Mouse (Mus musculus) hematopoietic stem cell, adult 5-6 weeks (primary cell): ENCODE results near the gene Gm10188. TPM values are rescaled to one million over a fixed set of nuclear protein-coding genes. Genes with fewer than 3 reads are reported as not detected.
A peak's percentile ranks its signal among the peaks of the same experiment; 100 is the strongest.

Source experiments
- ATAC-seq, 2 experiments: fragments of 125-278 bp in 1 of 2; replicated peaks in 1 of 2; 2 replicates each; pipeline ENCODE4 v1.8.0; 2016 to 2017; ENCODE audit warnings: inconsistent platforms in 2 of 2, mild to moderate bottlenecking in 2 of 2, moderate number of reproducible peaks in 2 of 2, low read depth in 1 of 2, moderate TSS enrichment in 1 of 2; ENCODE audit not compliant: low FRiP score in 2 of 2, poor library complexity in 2 of 2, severe bottlenecking in 2 of 2, insufficient read depth in 1 of 2, low TSS enrichment in 1 of 2
- total RNA-seq: library from RNA; stranded (forward); fragments of 172-1452, 232-1000 nt; gene quantifications from 2 replicates; pipeline ENCODE4 v1.2.3, GENCODE M21; 2017

Gm10188 gene
- total RNA-seq, 1 experiment from 2014 or later = not detected

DNA sequence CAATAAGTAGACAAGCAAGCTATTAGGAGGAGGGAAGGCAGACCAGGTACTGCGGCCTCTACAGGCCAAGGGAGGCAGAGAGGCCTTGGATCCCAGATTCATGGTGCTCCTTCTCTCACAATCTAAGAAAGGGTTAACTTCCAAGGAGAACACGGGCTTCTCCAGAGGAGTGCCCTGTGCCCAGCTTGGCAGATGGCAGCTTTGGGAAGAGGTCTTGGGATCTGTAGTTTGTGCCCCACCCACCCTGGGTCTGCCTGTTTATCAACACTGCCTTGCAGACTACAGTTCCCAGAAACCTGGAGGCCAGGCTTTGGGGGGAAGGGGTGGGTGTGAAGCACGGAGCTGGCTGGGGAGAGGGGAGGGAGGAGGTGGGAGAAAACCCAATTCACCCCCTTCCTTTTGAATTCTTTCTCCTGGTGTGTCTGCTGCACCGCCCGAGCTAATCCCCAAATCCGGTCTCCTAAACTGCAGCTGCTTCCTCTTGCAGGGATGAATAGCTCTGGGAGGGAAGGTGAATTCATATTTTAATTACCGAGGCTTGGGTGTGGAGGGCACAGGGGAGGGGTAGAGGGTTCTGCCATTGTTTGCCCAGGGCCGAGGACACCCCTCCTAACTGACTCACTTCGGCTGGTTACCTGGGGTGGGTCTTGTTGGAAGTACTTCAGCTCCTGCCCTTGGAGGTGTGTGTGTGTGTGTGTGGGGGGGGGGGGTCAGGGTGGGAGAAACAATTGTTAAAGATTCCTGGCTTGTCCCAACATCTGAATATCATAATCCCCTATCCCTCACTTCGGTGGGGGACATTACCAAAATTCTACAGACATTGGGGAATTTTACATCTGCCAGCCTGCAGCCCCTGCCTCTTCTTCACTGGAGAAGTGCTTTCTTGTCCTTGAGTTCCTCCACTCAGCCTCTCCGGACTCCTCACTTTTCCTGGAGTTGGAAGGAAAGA is 28.7 kb downstream of the Gm10188 start:
- ATAC-seq = no peak

GRCm38 (mm10) chr1:132199934-132200333 is 29.6 kb downstream of the Gm10188 start:
- ATAC-seq = no peak

GRCm38 (mm10) chr1:132199244-132199643 is 30.3 kb downstream of the Gm10188 start:
- no peak for ATAC-seq

- no peak for ATAC-seq
Observed at GRCm38 (mm10) chr1:132198401-132199071, 31.0 kb downstream of the Gm10188 start.

- no peak for ATAC-seq
Observed at GRCm38 (mm10) chr1:132197666-132198065, 31.9 kb downstream of the Gm10188 start.

DNA sequence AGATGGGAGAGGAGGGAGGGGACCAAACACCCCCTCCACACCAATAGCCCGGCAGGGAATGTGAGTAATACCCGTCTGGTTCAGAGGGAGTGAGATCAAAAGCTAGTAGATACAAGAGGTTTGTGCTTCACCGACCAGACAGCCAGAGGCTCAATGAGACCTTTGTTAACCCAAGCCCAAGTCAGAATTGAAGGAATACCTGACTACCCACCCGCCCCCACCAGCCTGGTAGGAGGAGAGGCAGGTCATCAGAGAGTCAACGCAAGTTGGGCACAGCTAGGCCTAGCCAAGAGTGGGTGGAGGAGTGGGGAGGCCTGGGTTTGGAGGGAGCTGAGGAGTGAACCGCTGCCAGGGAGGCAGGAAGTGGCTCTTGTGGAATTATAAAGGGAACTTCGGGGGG is 33.2 kb downstream of the Gm10188 start:
- ATAC-seq = no peak

DNA sequence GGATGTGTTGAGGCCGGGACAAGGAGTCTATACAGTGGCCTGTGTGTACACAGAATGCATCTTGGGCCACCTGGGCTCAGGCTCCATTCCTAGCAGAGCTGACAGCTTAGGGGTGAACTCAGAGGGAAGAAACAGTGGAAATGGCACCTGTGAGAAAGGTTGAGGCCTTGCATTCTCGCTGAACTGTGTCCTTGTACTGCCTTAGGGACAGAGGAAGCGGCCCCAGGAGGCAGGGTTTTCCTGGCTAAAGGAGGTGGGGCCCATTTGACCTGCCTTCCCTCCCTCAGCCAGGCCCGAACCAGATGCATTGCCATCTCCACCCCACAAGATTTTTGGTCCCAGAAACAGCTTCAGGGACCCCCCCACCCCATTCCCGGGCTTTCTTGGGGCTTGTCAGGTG is 33.9 kb downstream of the Gm10188 start:
- no peak for ATAC-seq

DNA sequence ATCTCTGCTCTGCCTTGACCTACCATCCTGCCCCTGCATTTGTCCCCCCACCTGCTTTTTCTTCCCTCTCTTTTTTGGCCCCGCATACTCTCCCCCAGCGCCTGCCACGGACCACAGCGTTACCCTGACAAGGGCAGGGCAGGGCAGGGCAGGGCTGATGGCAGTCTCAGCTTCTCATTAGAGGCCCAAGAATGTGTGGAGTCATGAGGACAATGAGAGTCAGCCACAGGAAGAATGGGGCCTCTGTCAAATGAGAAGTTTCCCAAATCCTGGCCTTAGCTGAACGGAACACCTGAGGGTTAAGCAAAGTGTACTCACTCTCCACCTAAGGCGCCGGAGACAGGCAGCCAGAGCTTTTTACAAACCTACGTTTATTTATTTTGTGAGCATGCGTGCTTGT is 34.5 kb downstream of the Gm10188 start:
- ATAC-seq = no peak

DNA sequence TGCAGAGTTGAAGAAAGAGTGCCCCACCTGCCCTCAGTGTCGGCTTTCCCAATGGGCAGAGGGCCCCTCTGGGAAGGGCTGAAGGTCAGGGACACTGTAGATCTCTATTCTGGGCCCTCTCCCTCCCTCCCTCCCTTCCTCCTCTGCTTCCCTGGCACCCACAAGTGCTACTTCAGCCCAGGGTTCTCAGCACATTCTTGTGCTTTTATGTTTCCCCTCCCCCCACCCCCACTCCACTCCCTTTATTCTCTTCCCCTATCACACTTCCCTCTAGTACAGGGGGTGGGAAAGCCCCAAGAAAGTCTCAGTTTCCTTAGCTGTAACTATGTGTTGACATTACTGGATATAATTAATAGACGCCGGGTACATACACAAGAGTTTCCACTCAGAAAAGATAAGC is 34.9 kb downstream of the Gm10188 start:
- ATAC-seq = no peak

DNA sequence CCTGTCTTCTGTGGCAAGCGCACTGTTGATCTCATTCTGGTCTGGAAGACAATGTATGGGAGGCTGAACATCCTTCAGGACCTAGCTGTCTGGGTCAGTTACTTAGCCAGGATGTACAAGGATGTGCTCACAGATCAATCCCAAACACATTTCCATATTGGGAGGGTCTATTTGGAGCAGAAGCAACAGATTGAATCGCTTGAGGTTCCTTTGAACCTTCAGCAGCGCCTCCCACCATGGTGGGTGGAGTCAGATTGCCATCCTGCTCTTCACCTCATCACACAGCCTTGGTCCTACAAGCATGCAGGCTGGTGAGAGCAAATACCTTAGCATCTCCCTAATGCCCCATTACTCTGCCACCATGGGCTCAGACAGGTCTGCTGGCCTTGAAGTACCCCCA is 35.8 kb downstream of the Gm10188 start:
- no peak for ATAC-seq

DNA sequence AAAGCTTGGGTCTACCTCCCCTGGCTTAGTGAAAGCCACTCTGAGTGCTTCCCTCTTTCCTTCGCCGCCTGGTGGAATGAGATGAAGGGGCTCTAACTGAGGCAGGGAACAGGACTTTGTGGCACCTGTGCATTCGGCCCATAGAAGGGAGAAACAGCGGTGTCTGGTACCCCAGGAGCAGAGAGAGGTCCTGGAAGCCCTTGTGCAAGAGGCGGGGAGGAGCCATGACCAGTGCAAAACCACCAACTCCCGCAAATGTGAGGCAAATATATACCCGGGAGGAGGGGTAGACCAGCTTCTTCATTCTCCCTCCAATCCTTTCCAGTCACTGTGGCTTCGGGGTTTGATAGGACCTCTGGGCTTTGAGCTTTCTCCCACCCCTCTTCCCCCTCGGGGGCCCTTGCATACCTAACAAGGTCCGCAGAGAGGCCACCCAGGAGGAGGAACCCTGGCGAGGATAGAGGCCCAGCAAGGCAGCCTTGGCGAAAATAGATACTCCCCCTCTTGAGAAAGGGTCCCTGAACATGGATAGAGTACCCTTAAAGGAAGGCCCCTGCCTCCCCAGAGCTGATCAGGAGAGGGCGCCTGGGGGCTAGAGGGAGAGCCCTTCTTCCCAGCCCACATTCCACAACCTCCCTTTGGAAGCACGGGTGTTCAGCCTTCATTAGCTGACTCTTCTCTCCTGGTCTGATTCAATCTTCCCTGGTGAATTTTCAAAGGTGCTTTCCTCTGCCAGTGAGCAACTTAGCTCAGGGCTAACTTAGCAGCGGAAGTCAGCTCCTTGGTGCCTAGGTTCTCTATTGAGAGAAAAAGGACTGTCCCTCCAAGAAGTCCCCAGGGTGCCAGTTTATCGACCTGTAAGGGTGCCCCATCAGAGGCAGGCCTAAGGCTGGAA is 37.5 kb downstream of the Gm10188 start:
- 0 out of 4 replicates have a peak, but pooled peaks of 1 of the 2 experiments have one; percentile 9 for ATAC-seq

DNA sequence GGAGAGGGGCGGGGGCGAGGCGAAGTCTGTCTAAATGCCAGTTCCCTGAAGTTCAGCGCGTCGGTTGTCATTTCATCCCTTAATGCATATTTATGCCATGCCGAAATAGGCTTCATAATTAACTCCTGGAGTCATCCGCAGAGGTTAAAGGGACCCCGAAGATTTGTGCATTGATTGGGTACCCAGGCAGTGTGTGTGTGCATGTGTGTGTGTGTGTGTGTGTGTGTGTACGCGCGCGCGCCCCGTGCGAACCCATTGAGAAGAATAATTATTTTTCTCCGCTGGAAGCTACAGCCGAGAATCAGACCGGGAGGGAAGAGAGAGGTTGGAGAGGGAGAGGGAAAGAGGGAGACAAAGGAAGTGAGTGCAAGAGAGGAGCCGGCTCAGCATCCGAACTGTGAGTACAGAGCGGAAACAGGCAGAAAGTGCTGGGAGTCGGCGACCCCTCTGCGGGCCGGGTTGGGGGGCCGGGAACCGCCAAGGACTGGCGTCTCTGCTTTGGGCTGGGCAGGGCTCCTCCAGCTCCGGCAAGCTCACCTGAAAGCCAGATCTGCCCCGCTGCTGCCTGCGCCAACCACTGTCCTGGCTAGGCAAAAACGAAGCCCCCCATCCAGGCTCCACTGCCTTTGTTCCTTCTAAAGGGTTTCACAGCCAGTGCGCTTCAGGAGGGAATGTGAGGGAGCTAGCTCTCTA is 38.3 kb downstream of the Gm10188 start, which contains the start of the genes Lemd1 and AC124108.1:
Gene Lemd1 (plus strand): TSS at position 339 of the 693 bp plus-strand sequence.
Gene AC124108.1 (plus strand): TSS at position 365 of the 693 bp plus-strand sequence.
- ATAC-seq = no peak

GRCm38 (mm10) chr1:132190621-132191092 is 38.9 kb downstream of the Gm10188 start:
- ATAC-seq = no peak

DNA sequence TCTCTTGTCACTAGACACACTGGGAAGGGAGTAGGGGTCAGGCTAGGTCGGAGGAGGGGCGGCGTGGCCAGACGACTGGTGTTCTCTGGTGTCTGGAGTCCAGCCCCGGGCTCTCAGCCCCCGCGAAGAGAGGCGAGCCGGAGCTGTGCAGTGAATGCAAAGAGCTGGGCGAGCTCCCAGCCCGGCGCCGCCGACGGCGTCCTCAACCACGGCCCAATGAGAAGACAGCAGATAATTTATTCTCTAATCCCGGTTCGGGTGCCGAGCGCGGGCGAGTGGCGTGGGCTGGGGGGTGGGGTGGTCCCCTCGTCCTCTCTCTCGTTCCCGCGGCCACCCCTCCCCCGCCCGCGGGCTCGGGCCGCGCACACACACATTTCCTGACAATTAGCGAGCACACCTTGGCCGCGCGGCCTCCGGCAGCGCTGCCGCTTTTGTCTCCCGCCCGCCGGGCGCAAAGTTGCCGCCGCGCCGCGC is 39.5 kb downstream of the Gm10188 start:
- ATAC-seq = no peak

DNA sequence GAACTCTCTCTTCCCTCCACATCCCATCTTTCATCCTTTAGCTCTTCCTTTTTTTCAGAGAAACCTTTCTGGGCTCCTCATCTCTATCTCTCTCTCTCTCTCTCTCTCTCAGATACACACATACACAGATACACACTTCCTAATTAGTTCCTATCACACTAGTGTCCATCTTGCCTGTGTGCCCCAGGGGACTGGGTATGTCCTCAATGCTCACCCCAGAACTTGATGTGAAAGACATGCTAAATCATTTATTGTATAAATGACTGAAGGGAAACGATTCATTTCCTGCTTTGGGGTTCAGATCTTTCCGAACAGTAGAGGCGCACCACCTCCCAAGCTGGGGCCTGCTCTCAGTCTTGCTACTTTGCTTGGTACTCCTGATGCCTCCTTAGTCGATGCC is 40.3 kb downstream of the Gm10188 start:
- no peak for ATAC-seq

DNA sequence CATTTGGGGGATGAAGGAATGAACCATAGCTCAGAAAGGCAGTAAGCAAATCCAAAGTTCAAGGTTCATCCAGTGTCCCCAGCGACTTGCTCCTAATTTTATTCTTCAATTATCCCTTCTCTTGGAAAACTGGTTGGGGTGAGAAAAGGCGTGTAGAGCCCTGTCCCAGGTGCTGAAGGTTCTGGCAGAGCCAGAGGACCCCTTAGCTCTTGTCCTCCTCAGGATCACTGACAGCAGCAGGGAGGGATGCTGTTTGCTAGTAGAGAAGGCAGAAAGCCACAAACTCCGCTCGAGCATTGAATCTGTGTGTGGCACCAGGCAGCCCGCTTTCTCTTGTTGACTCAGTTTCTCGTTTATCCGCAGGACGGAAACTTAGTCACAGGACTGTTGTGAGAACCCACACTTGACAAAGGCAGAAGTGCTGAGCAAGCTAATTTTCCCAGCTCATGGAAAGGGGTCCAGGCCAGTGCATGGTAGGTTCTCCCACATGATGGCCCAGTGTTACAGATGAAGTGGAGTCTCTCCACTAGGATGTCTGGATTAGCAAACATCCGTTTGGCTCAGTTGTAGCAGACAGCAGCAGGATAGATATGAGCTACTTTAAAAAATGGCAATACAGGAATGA is 41.0 kb downstream of the Gm10188 start:
- no peak for ATAC-seq
